Mouse (Mus musculus): ENCODE results near the gene Atp8b5. TPM values are rescaled to one million over a fixed set of nuclear protein-coding genes. Genes with fewer than 3 reads are reported as not detected.

Atp8b5 gene
- polyA plus RNA-seq (2014; fragmentation: Nextera tagmentation; extraction: Ambion mirVana), result 0.25 and 0.29 TPM in 2 replicates

GRCm38 (mm10) chr4:43266623-43267322 is at the start of gene Atp8b5:
Gene Atp8b5, plus strand, starts transcription at chr4:43267159.
- peak within 1 kb of the TSS; percentile 57 for H3K4me2 ChIP-seq
- peak within 1 kb of the TSS; percentile 32 for H3K4me3 ChIP-seq (ENCODE audit: low read depth, low read length)
- H3K27me3 ChIP-seq (replicated peaks; ENCODE audit: control insufficient read depth, insufficient read depth, low read length), result no peaks in the 10 kb centered on the region
- ATAC-seq (replicated peaks; ENCODE audit: low FRiP score), result peak; percentile 76
- 3% methylated on average over 19 of the region's 19 CpGs for WGBS
- no peak within 1 kb of the TSS for H3K27ac ChIP-seq (ENCODE audit: low read depth, low read length)
- H3K9me3 ChIP-seq (ENCODE audit: control insufficient read depth, low read length), result no peaks in the 10 kb centered on the region
- no peak within 1 kb of the TSS for H3K9ac ChIP-seq (ENCODE audit: low read depth, low read length)
- peak; percentile 77 for DNase-seq (ENCODE audit: low spot score)
- H3K36me3 ChIP-seq (ENCODE audit: control insufficient read depth, insufficient read depth, low read length), result no peaks in the 10 kb centered on the region
- H3K4me1 ChIP-seq (replicated peaks; ENCODE audit: control insufficient read depth, insufficient read depth, low read length), result no peaks in the 10 kb centered on the region

- DNase-seq (ENCODE audit: low spot score), result no peak
- Histone ChIP-seq H3K9me3 (ENCODE audit: control insufficient read depth, low read length) (no peaks in the 10 kb centered on the region), H3K27ac (ENCODE audit: low read depth, low read length) (no peak overlapping the region), H3K27me3 (replicated peaks; ENCODE audit: control insufficient read depth, insufficient read depth, low read length) (no peaks in the 10 kb centered on the region), H3K4me3 (ENCODE audit: low read depth, low read length) (no peak overlapping the region), H3K4me2 (no peak overlapping the region), H3K9ac (ENCODE audit: low read depth, low read length) (no peak overlapping the region), H3K36me3 (ENCODE audit: control insufficient read depth, insufficient read depth, low read length) (no peaks in the 10 kb centered on the region), H3K4me1 (replicated peaks; ENCODE audit: control insufficient read depth, insufficient read depth, low read length) (no peaks in the 10 kb centered on the region)
- 79% methylated on average over 1 of the region's 1 CpGs for WGBS
- ATAC-seq (replicated peaks; ENCODE audit: low FRiP score), result no peak
Measured at GRCm38 (mm10) chr4:43217997-43218396, 49.0 kb upstream of the Atp8b5 start.

- no peak overlapping the region for H3K27ac ChIP-seq (ENCODE audit: low read depth, low read length)
- H3K9me3 ChIP-seq (ENCODE audit: control insufficient read depth, low read length), result no peaks in the 10 kb centered on the region
- H3K27me3 ChIP-seq (replicated peaks; ENCODE audit: control insufficient read depth, insufficient read depth, low read length), result no peaks in the 10 kb centered on the region
- no peak overlapping the region for H3K4me2 ChIP-seq
- no peak overlapping the region for H3K4me3 ChIP-seq (ENCODE audit: low read depth, low read length)
- no peak for ATAC-seq (replicated peaks; ENCODE audit: low FRiP score)
- H3K4me1 ChIP-seq (replicated peaks; ENCODE audit: control insufficient read depth, insufficient read depth, low read length), result no peaks in the 10 kb centered on the region
- DNase-seq (ENCODE audit: low spot score), result no peak
- H3K36me3 ChIP-seq (ENCODE audit: control insufficient read depth, insufficient read depth, low read length), result no peaks in the 10 kb centered on the region
- WGBS, result 58% methylated on average over 3 of the region's 3 CpGs
- H3K9ac ChIP-seq (ENCODE audit: low read depth, low read length), result no peak overlapping the region
Measured at GRCm38 (mm10) chr4:43231821-43232220, 35.1 kb upstream of the Atp8b5 start.

GRCm38 (mm10) chr4:43232985-43233384 is 34.0 kb upstream of the Atp8b5 start:
- ATAC-seq (replicated peaks; ENCODE audit: low FRiP score) (no peak), DNase-seq (ENCODE audit: low spot score) (no peak)
- Histone ChIP-seq H3K4me2 (no peak overlapping the region), H3K36me3 (ENCODE audit: control insufficient read depth, insufficient read depth, low read length) (no peaks in the 10 kb centered on the region), H3K27ac (ENCODE audit: low read depth, low read length) (no peak overlapping the region), H3K9ac (ENCODE audit: low read depth, low read length) (no peak overlapping the region), H3K4me3 (ENCODE audit: low read depth, low read length) (no peak overlapping the region), H3K27me3 (replicated peaks; ENCODE audit: control insufficient read depth, insufficient read depth, low read length) (no peaks in the 10 kb centered on the region), H3K9me3 (ENCODE audit: control insufficient read depth, low read length) (no peaks in the 10 kb centered on the region), H3K4me1 (replicated peaks; ENCODE audit: control insufficient read depth, insufficient read depth, low read length) (no peaks in the 10 kb centered on the region)
- WGBS, result 75% methylated on average over 1 of the region's 1 CpGs

GRCm38 (mm10) chr4:43233489-43233888 is 33.5 kb upstream of the Atp8b5 start:
- WGBS, result 81% methylated on average over 6 of the region's 6 CpGs
- ATAC-seq (replicated peaks; ENCODE audit: low FRiP score) (no peak), DNase-seq (ENCODE audit: low spot score) (no peak)

GRCm38 (mm10) chr4:43236898-43237297 is 30.1 kb upstream of the Atp8b5 start:
- Histone ChIP-seq H3K4me3 (ENCODE audit: low read depth, low read length) (no peak overlapping the region), H3K36me3 (ENCODE audit: control insufficient read depth, insufficient read depth, low read length) (no peaks in the 10 kb centered on the region), H3K27ac (ENCODE audit: low read depth, low read length) (no peak overlapping the region), H3K9ac (ENCODE audit: low read depth, low read length) (no peak overlapping the region), H3K4me2 (no peak overlapping the region), H3K4me1 (replicated peaks; ENCODE audit: control insufficient read depth, insufficient read depth, low read length) (no peaks in the 10 kb centered on the region), H3K9me3 (ENCODE audit: control insufficient read depth, low read length) (no peaks in the 10 kb centered on the region), H3K27me3 (replicated peaks; ENCODE audit: control insufficient read depth, insufficient read depth, low read length) (no peaks in the 10 kb centered on the region)
- 86% methylated on average over 9 of the region's 9 CpGs for WGBS
- DNase-seq (ENCODE audit: low spot score), result no peak
- no peak for ATAC-seq (replicated peaks; ENCODE audit: low FRiP score)

More at GRCm38 (mm10) chr4:43233489-43233888, 33.5 kb upstream of the Atp8b5 start:
- Histone ChIP-seq H3K9ac (ENCODE audit: low read depth, low read length) (no peak overlapping the region), H3K4me3 (ENCODE audit: low read depth, low read length) (no peak overlapping the region), H3K9me3 (ENCODE audit: control insufficient read depth, low read length) (no peaks in the 10 kb centered on the region), H3K27me3 (replicated peaks; ENCODE audit: control insufficient read depth, insufficient read depth, low read length) (no peaks in the 10 kb centered on the region), H3K27ac (ENCODE audit: low read depth, low read length) (no peak overlapping the region), H3K4me1 (replicated peaks; ENCODE audit: control insufficient read depth, insufficient read depth, low read length) (no peaks in the 10 kb centered on the region), H3K36me3 (ENCODE audit: control insufficient read depth, insufficient read depth, low read length) (no peaks in the 10 kb centered on the region), H3K4me2 (no peak overlapping the region)

GRCm38 (mm10) chr4:43240716-43241115 is 26.2 kb upstream of the Atp8b5 start:
- no peaks in the 10 kb centered on the region for H3K4me1 ChIP-seq (replicated peaks; ENCODE audit: control insufficient read depth, insufficient read depth, low read length)
- WGBS, result 64% methylated on average over 1 of the region's 1 CpGs
- no peaks in the 10 kb centered on the region for H3K36me3 ChIP-seq (ENCODE audit: control insufficient read depth, insufficient read depth, low read length)
- H3K4me2 ChIP-seq, result no peak overlapping the region
- H3K9me3 ChIP-seq (ENCODE audit: control insufficient read depth, low read length), result no peaks in the 10 kb centered on the region
- DNase-seq (ENCODE audit: low spot score), result no peak
- H3K27ac ChIP-seq (ENCODE audit: low read depth, low read length), result no peak overlapping the region
- H3K9ac ChIP-seq (ENCODE audit: low read depth, low read length), result no peak overlapping the region
- no peak for ATAC-seq (replicated peaks; ENCODE audit: low FRiP score)
- H3K27me3 ChIP-seq (replicated peaks; ENCODE audit: control insufficient read depth, insufficient read depth, low read length), result no peaks in the 10 kb centered on the region
- H3K4me3 ChIP-seq (ENCODE audit: low read depth, low read length), result no peak overlapping the region

GRCm38 (mm10) chr4:43244022-43244421 is 22.9 kb upstream of the Atp8b5 start:
- WGBS, result 55% methylated on average over 2 of the region's 2 CpGs
- no peak for ATAC-seq (replicated peaks; ENCODE audit: low FRiP score)

GRCm38 (mm10) chr4:43245776-43246175 is 21.2 kb upstream of the Atp8b5 start:
- ATAC-seq (replicated peaks; ENCODE audit: low FRiP score) (no peak), DNase-seq (ENCODE audit: low spot score) (no peak)
- H3K4me1 ChIP-seq (replicated peaks; ENCODE audit: control insufficient read depth, insufficient read depth, low read length), result no peaks in the 10 kb centered on the region
- no peak overlapping the region for H3K27ac ChIP-seq (ENCODE audit: low read depth, low read length)
- H3K9ac ChIP-seq (ENCODE audit: low read depth, low read length), result no peak overlapping the region
- no peaks in the 10 kb centered on the region for H3K36me3 ChIP-seq (ENCODE audit: control insufficient read depth, insufficient read depth, low read length)
- H3K4me3 ChIP-seq (ENCODE audit: low read depth, low read length), result no peak overlapping the region
- no peak overlapping the region for H3K4me2 ChIP-seq
- 77% methylated on average over 4 of the region's 4 CpGs for WGBS
- H3K9me3 ChIP-seq (ENCODE audit: control insufficient read depth, low read length), result no peaks in the 10 kb centered on the region
- H3K27me3 ChIP-seq (replicated peaks; ENCODE audit: control insufficient read depth, insufficient read depth, low read length), result no peaks in the 10 kb centered on the region

More at GRCm38 (mm10) chr4:43244022-43244421, 22.9 kb upstream of the Atp8b5 start:
- H3K27ac ChIP-seq (ENCODE audit: low read depth, low read length), result no peak overlapping the region
- H3K27me3 ChIP-seq (replicated peaks; ENCODE audit: control insufficient read depth, insufficient read depth, low read length), result no peaks in the 10 kb centered on the region
- no peak for DNase-seq (ENCODE audit: low spot score)
- H3K36me3 ChIP-seq (ENCODE audit: control insufficient read depth, insufficient read depth, low read length), result no peaks in the 10 kb centered on the region
- no peak overlapping the region for H3K4me2 ChIP-seq
- H3K9ac ChIP-seq (ENCODE audit: low read depth, low read length), result no peak overlapping the region
- no peaks in the 10 kb centered on the region for H3K4me1 ChIP-seq (replicated peaks; ENCODE audit: control insufficient read depth, insufficient read depth, low read length)
- H3K9me3 ChIP-seq (ENCODE audit: control insufficient read depth, low read length), result no peaks in the 10 kb centered on the region
- H3K4me3 ChIP-seq (ENCODE audit: low read depth, low read length), result no peak overlapping the region
